Mouse (Mus musculus) midbrain, embryonic 13.5 days (tissue): ENCODE results near the gene H2al1d. TPM values are rescaled to one million over a fixed set of nuclear protein-coding genes. Genes with fewer than 3 reads are reported as not detected.
"Not testable (repeated sequence)": the region's sequence is repeated elsewhere in the genome, so short reads cannot be mapped to it uniquely, and the experiment has no call there.

Experiments used
- ATAC-seq: fragments of 200-750 bp; cut with Nextera tagmentation; 2 replicates; pipeline ENCODE4 v1.8.0; 2017; ENCODE audit warnings: mild to moderate bottlenecking, moderate TSS enrichment, moderate library complexity
- H3K27ac ChIP-seq: fragments of 300-500 bp; sonication (generic); 2 replicates; pipeline ENCODE4 v1.5.1; 2015; ENCODE audit warnings: inconsistent platforms, mild to moderate bottlenecking, moderate library complexity
- H3K27me3 ChIP-seq: fragments of 300-500 bp; sonication (generic); 2 replicates; pipeline ENCODE4 v1.6.1; 2015; ENCODE audit warnings: mild to moderate bottlenecking, inconsistent platforms
- H3K36me3 ChIP-seq: fragments of 300-500 bp; sonication (generic); 2 replicates; pipeline ENCODE4 v1.6.1; 2015; ENCODE audit warnings: mild to moderate bottlenecking, inconsistent platforms
- H3K4me1 ChIP-seq: fragments of 300-500 bp; sonication (generic); replicated peaks from 2 replicates; pipeline ENCODE4 v1.6.1; 2015; ENCODE audit warnings: inconsistent platforms
- H3K4me2 ChIP-seq: fragments of 300-500 bp; sonication (generic); replicated peaks from 2 replicates; pipeline ENCODE4 v1.6.1; 2015; ENCODE audit warnings: moderate library complexity, mild to moderate bottlenecking, inconsistent platforms
- H3K4me3 ChIP-seq: fragments of 300-500 bp; sonication (generic); replicated peaks from 2 replicates; pipeline ENCODE4 v1.5.1; 2015; ENCODE audit warnings: mild to moderate bottlenecking, inconsistent platforms
- H3K9ac ChIP-seq: fragments of 300-500 bp; sonication (generic); replicated peaks from 2 replicates; pipeline ENCODE4 v1.6.1; 2015; ENCODE audit warnings: mild to moderate bottlenecking, inconsistent platforms
- H3K9me3 ChIP-seq: fragments of 300-500 bp; sonication (generic); 2 replicates; pipeline ENCODE4 v1.6.1; 2016; ENCODE audit warnings: mild to moderate bottlenecking, inconsistent platforms
- whole genome bisulfite sequencing: fragments of 180-500 bp; shearing (Covaris S2); methylation state at CpG from one replicate; pipeline ENCODE4 v1.1.7; 2015; 5-methylcytosine and 5-hydroxymethylcytosine counted together
- polyA plus RNA-seq: library from polyadenylated mRNA; unstranded; fragments of >200 nt; fragmentation: Nextera tagmentation; extraction: Ambion mirVana; gene quantifications from 2 replicates; pipeline ENCODE4 v1.2.1, GENCODE M21; 2015

Gene H2al1d
- polyA plus RNA-seq, result not detected in 2 replicates

GRCm38 (mm10) chrX:11308524-11308923 lies at the start of gene H2al1d:
H2al1d (plus strand) TSS chrX:11308824.
- no CpG with 5 or more reads among the region's 6 CpGs for WGBS
- H3K27ac ChIP-seq, H3K4me3 ChIP-seq, ATAC-seq, H3K9me3 ChIP-seq, H3K27me3 ChIP-seq, H3K9ac ChIP-seq, H3K36me3 ChIP-seq, H3K4me1 ChIP-seq, H3K4me2 ChIP-seq: not testable (repeated sequence)

GRCm38 (mm10) chrX:11264918-11265317 lies 43.7 kb upstream of the H2al1d start:
- H3K36me3 ChIP-seq, result no peaks in the 10 kb centered on the region
- 83% methylated on average over 8 of the region's 8 CpGs for WGBS
- ATAC-seq, result no peak
- H3K4me3 ChIP-seq, result no peak overlapping the region
- H3K9me3 ChIP-seq, result no peaks in the 10 kb centered on the region
- H3K4me1 ChIP-seq, result no peaks in the 10 kb centered on the region
- no peak overlapping the region for H3K27ac ChIP-seq
- no peak overlapping the region for H3K9ac ChIP-seq
- H3K4me2 ChIP-seq, result no peak overlapping the region
- no peaks in the 10 kb centered on the region for H3K27me3 ChIP-seq

- H3K9ac ChIP-seq, result no peak overlapping the region
- no peaks in the 10 kb centered on the region for H3K36me3 ChIP-seq
- no peak overlapping the region for H3K4me2 ChIP-seq
- no peaks in the 10 kb centered on the region for H3K4me1 ChIP-seq
- no peak for ATAC-seq
- H3K4me3 ChIP-seq, result no peak overlapping the region
- no peaks in the 10 kb centered on the region for H3K27me3 ChIP-seq
- WGBS, result 62% methylated on average over 7 of the region's 7 CpGs
- H3K27ac ChIP-seq, result no peak overlapping the region
- H3K9me3 ChIP-seq, result no peaks in the 10 kb centered on the region
Measured at GRCm38 (mm10) chrX:11267791-11268190, 40.8 kb upstream of the H2al1d start.

GRCm38 (mm10) chrX:11269074-11269473 lies 39.5 kb upstream of the H2al1d start:
- ATAC-seq, result no peak

GRCm38 (mm10) chrX:11273190-11273589 lies 35.4 kb upstream of the H2al1d start:
- WGBS, result 87% methylated on average over 3 of the region's 3 CpGs

More at GRCm38 (mm10) chrX:11269074-11269473, 39.5 kb upstream of the H2al1d start:
- no peak overlapping the region for H3K27ac ChIP-seq
- 76% methylated on average over 3 of the region's 3 CpGs for WGBS
- no peak overlapping the region for H3K4me3 ChIP-seq
- H3K4me2 ChIP-seq, result no peak overlapping the region
- no peaks in the 10 kb centered on the region for H3K4me1 ChIP-seq
- H3K27me3 ChIP-seq, result no peaks in the 10 kb centered on the region
- no peaks in the 10 kb centered on the region for H3K9me3 ChIP-seq
- H3K9ac ChIP-seq, result no peak overlapping the region
- H3K36me3 ChIP-seq, result no peaks in the 10 kb centered on the region

GRCm38 (mm10) chrX:11277083-11277482 lies 31.5 kb upstream of the H2al1d start:
- H3K27me3 ChIP-seq, result peaks cover 4% of the 10 kb centered on the region; the same call in 1 of the 2 replicates
- H3K4me1 ChIP-seq, result no peaks in the 10 kb centered on the region
- no peaks in the 10 kb centered on the region for H3K9me3 ChIP-seq
- H3K9ac ChIP-seq, result no peak overlapping the region
- no peak for ATAC-seq
- H3K36me3 ChIP-seq, result no peaks in the 10 kb centered on the region
- WGBS, result 86% methylated on average over 6 of the region's 6 CpGs
- no peak overlapping the region for H3K4me2 ChIP-seq
- no peak overlapping the region for H3K4me3 ChIP-seq
- H3K27ac ChIP-seq, result no peak overlapping the region

More at GRCm38 (mm10) chrX:11273190-11273589, 35.4 kb upstream of the H2al1d start:
- Histone ChIP-seq H3K27me3 (peaks cover 4% of the 10 kb centered on the region; the same call in 1 of the 2 replicates), H3K27ac (no peak overlapping the region), H3K4me3 (no peak overlapping the region), H3K9ac (no peak overlapping the region), H3K9me3 (no peaks in the 10 kb centered on the region), H3K4me2 (no peak overlapping the region), H3K4me1 (no peaks in the 10 kb centered on the region), H3K36me3 (no peaks in the 10 kb centered on the region)
- no peak for ATAC-seq

- no peaks in the 10 kb centered on the region for H3K4me1 ChIP-seq
- 75% methylated on average over 2 of the region's 2 CpGs for WGBS
Measured at GRCm38 (mm10) chrX:11280741-11281140, 27.9 kb upstream of the H2al1d start.

GRCm38 (mm10) chrX:11288306-11288882 lies 20.2 kb upstream of the H2al1d start:
- no peaks in the 10 kb centered on the region for H3K36me3 ChIP-seq
- no peaks in the 10 kb centered on the region; the same call in 1 of the 2 replicates for H3K27me3 ChIP-seq
- no peaks in the 10 kb centered on the region for H3K4me1 ChIP-seq
- no peak overlapping the region for H3K4me2 ChIP-seq
- H3K9me3 ChIP-seq, result no peaks in the 10 kb centered on the region
- no peak overlapping the region for H3K4me3 ChIP-seq
- no peak for ATAC-seq
- H3K9ac ChIP-seq, result no peak overlapping the region
- no peak overlapping the region for H3K27ac ChIP-seq
- 82% methylated on average over 14 of the region's 14 CpGs for WGBS

More at GRCm38 (mm10) chrX:11280741-11281140, 27.9 kb upstream of the H2al1d start:
- no peak for ATAC-seq
- Histone ChIP-seq H3K36me3 (no peaks in the 10 kb centered on the region), H3K4me3 (no peak overlapping the region), H3K9ac (no peak overlapping the region), H3K27me3 (peaks cover 4% of the 10 kb centered on the region; the same call in 1 of the 2 replicates), H3K27ac (no peak overlapping the region), H3K9me3 (no peaks in the 10 kb centered on the region), H3K4me2 (no peak overlapping the region)

- 30% methylated on average over 4 of the region's 4 CpGs for WGBS
- H3K4me1 ChIP-seq, result no peaks in the 10 kb centered on the region
- no peak for ATAC-seq
- no peak overlapping the region for H3K4me3 ChIP-seq
- H3K36me3 ChIP-seq, result no peaks in the 10 kb centered on the region
- no peak overlapping the region for H3K9ac ChIP-seq
- no peak overlapping the region for H3K27ac ChIP-seq
- no peaks in the 10 kb centered on the region; the same call in 1 of the 2 replicates for H3K27me3 ChIP-seq
- no peaks in the 10 kb centered on the region for H3K9me3 ChIP-seq
- H3K4me2 ChIP-seq, result no peak overlapping the region
Measured at GRCm38 (mm10) chrX:11289244-11289643, 19.4 kb upstream of the H2al1d start.

- H3K27ac ChIP-seq, H3K4me1 ChIP-seq, H3K4me2 ChIP-seq, H3K9ac ChIP-seq, H3K9me3 ChIP-seq, ATAC-seq, H3K27me3 ChIP-seq, H3K36me3 ChIP-seq, H3K4me3 ChIP-seq: not testable (repeated sequence)
- WGBS, result no CpG with 5 or more reads among the region's 3 CpGs
Measured at GRCm38 (mm10) chrX:11298957-11299356, 9.7 kb upstream of the H2al1d start, which contains the start of gene H2al1a. H2al1a (plus strand) TSS chrX:11299257.

GRCm38 (mm10) chrX:11302132-11302531 lies 6.5 kb upstream of the H2al1d start, which contains the start of gene H2al1b:
H2al1b (plus strand) TSS chrX:11302432.
- not testable (repeated sequence) for ATAC-seq
- WGBS, result 92% methylated on average over 1 of the region's 3 CpGs

GRCm38 (mm10) chrX:11305355-11305754 lies 3.3 kb upstream of the H2al1d start, which contains the start of gene H2al1c:
H2al1c (plus strand) TSS chrX:11305655.
- H3K27ac ChIP-seq, H3K4me2 ChIP-seq, ATAC-seq, H3K4me1 ChIP-seq, H3K9ac ChIP-seq, H3K9me3 ChIP-seq, H3K27me3 ChIP-seq, H3K36me3 ChIP-seq, H3K4me3 ChIP-seq: not testable (repeated sequence)
- 75% methylated on average over 1 of the region's 6 CpGs for WGBS

More at GRCm38 (mm10) chrX:11302132-11302531, 6.5 kb upstream of the H2al1d start, which contains the start of gene H2al1b:
- H3K9me3 ChIP-seq, H3K4me3 ChIP-seq, H3K9ac ChIP-seq, H3K27ac ChIP-seq, H3K4me1 ChIP-seq, H3K27me3 ChIP-seq, H3K4me2 ChIP-seq, H3K36me3 ChIP-seq: not testable (repeated sequence)
